Mouse (Mus musculus): Measurements from ENCODE around the gene Cfb.
A peak's percentile ranks its signal among the peaks of the same experiment; 100 is the strongest.
"Not testable (repeated sequence)": the region's sequence is repeated elsewhere in the genome, so short reads cannot be mapped to it uniquely, and the experiment has no call there.

Cfb gene

DNA sequence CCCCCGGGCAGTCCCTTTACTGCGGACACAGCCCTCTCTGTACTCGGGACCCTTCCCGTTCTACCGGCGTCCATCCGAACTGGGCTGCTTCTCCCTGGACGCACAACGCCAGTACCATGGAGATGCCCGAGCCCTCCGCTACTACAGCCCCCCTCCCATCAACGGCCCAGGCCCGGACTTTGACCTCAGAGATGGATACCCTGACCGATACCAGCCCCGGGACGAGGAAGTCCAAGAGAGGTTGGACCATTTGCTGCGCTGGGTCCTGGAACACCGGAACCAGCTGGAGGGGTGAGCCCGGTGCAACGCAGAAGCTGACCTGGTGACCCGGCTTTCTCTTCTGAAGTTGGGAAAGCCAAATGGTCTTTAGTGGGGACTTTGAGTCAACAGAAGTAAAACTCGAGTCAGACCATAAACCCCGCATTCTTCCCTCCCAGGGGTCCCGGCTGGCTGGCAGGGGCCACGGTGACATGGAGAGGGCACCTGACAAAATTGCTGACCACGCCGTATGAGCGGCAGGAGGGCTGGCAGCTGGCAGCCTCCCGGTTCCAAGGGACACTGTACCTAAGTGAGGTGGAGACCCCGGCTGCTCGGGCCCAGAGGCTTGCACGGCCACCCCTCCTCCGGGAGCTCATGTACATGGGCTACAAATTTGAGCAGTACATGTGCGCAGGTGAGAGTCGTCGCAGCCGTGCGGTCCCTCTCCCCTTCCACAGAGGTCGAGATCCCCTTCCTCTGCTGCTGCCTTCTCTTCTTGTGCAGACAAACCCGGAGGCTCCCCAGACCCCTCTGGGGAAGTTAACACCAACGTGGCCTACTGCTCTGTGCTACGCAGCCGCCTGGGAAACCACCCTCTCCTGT is 24.6 kb downstream of the Cfb start:
- DNase-seq (ENCODE audit: low read depth, low spot score) = no peak

DNA sequence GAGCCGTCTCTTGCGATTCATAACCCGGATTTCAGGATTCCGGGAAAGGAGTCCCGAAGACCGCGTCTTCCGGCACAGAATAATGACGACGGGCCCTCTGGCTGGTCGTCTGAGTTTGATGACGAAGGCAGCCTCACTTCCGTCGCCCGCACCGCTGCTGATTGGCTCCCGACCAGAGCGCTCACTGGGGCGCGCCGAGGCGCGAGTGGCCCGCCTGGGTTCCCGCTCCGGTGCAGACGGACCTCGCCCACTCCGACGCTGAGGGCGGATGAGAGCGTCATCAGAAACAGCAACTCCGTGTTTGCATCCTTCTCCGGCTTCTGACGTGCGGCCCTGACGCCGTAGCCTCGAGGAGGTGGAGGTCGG is 25.5 kb downstream of the Cfb start, which contains the start of the genes Stk19 and Dxo:
Stk19 (minus strand) TSS at position 90 of the 366 bp plus-strand sequence.
Dxo (plus strand) TSS at position 164 of the 366 bp plus-strand sequence.
- DNase-seq (ENCODE audit: low read depth, low spot score) = peak; percentile 97

DNA sequence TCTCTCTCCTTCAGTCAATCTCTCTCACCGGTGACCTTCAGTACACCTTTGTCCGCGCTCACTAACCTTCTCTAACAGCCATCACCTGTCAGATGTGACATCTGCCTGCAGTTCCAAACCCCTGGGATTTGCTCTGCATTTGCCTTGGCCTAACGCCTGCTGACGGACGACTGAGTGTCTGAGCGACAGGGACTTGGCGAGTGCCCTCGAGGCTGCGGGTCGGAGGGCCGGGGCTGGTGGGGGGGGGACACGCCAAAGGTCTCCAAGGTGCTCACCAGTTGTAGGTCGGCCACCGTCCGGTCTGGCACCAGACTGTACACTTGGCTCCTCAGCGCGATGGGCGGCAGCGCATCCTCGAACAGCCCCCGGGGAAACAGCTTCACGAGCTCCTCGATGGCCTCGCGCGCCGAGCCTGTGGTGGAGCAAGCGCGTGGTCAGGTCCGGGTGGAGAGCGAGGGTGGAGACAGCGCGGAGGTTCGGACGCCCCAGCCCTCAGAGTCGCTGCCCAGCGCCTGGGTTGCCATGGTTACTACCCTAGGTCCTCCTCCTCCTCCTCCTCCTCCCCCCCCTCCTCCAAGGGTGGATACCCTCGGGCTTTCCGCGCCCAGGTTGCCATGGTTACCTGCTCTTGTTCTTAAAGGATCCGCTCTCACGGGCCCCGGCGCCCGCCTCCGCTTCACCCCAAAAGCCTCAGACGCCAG is 26.0 kb downstream of the Cfb start:
- DNase-seq (ENCODE audit: low read depth, low spot score) = no peak

DNA sequence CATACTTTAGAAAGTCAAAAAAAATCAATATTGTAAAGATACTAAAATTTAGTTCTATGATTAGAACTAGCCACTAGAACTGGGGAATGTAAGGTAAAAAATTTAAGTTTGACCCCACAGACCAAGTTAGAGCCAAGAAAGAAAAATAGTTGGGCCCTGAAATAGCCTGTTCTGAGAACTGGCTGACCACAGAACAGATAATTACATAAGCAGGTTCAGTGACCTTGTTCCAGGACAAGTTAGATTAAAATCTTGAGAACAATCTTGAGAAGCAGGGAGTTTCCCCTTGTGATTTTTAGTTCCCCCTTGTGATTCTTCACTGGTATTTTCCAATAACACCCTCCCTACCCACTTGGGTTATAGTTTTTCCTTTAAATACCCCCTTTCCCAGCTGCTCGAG is 31.5 kb downstream of the Cfb start:
- DNase-seq (ENCODE audit: low read depth, low spot score) = not testable (repeated sequence)

DNA sequence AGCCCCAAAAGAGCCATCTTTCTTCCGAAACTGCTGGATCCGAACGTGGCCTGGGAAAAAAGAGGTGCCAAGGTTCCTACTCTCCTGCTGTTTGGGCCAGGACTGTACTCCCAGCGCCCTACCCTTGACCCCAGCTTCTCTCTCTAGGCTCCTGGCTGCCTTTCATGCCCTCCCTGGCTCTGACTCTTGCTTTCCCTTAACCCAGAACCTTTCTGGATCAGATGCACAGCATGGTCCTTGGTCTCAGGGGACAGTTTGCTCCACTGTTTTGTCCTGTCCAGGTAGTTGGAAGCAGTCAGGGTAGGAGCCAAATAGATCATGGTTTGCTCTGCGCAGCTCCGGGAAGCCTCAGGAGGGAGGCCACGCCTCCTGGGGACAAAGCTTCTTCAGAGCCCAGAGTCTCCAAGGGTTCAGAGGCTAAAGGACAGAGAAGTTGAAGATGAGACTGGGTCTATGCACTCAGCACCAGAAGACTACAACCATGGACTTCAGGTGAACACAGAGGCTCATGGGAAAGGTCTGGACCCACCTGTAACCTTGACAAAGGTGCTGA is 47.4 kb downstream of the Cfb start:
- no peak for DNase-seq (ENCODE audit: low read depth, low spot score)

DNA sequence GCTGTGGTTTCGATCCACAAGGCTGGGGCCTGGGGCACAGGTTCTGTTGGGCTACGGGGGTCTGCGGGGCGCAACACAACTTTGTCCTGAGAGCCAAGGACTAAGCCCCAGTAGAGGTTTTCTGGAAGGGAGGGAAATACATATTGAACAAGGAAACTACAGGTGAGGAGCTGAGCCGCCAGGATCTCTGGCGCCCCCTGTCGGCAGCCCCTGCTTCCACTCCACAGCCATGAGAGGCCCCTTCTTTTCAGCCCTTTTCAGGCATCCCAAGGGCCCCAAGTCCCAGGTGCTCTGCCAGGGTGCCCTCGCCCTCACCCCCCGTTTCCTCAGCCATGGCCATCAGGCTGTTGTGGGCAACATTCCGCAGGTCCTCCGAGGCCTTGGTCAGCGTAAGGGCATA is 48.6 kb downstream of the Cfb start:
- not testable (repeated sequence) for DNase-seq (ENCODE audit: low read depth, low spot score)

DNA sequence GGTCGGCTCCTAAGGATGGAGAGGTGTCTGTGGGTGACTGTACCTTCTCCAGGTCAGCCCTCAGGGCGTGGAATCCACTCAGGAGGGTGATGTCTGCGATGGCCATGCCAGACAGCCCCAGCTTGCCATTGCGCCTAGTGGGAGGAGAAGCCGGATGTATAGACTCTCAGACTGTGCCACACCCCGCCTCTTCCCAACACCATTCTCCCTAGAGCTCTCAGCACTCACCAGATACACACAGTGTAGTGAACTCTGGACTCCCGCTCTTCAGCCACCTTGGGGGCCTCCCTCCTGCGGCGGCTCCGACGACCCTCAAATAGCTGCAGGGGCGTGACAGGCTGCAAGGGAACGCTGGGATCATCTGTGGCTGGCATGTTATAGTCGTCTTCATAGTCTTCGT is 51.0 kb downstream of the Cfb start:
- DNase-seq (ENCODE audit: low read depth, low spot score) = no peak

DNA sequence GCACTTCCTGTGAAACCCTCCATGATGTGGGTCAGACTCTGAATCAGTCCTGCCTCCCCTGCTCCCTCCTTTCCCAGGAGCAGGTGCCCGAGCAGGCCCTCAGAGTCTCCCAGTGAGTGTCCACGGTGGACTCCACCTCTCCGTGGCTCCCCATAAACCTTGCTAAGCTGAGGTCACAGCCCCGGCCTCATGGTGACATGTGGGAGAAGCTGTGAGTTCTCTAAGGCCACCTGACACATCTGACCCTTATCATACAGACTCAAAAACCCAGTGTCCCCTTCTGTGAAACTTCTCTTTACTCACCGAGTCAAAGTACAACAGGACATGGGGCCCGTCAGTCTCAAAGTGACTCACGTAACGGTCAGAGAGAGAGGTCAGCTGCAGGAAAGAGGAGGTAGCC is 51.5 kb downstream of the Cfb start:
- DNase-seq (ENCODE audit: low read depth, low spot score) = not testable (repeated sequence)

DNA sequence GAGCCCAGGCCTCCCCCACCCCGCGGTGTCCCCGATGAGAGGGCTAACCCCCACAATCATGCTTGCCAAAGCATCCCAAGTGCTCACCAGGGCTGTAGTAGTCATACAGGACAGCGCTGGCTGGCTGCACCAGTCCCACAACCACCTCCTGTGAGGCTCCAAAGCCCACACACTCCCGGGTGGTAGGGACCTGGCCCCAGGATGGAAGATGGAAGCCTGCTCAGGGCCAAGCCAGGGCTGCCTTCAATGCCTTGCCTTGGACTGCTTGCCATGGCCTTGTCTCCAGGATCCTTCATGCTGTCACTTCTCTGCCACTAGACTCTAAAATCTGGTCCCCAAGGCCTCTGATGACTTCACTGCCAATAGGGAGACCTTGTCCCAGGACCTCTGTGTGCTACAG is 51.9 kb downstream of the Cfb start:
- DNase-seq (ENCODE audit: low read depth, low spot score) = not testable (repeated sequence)

DNA sequence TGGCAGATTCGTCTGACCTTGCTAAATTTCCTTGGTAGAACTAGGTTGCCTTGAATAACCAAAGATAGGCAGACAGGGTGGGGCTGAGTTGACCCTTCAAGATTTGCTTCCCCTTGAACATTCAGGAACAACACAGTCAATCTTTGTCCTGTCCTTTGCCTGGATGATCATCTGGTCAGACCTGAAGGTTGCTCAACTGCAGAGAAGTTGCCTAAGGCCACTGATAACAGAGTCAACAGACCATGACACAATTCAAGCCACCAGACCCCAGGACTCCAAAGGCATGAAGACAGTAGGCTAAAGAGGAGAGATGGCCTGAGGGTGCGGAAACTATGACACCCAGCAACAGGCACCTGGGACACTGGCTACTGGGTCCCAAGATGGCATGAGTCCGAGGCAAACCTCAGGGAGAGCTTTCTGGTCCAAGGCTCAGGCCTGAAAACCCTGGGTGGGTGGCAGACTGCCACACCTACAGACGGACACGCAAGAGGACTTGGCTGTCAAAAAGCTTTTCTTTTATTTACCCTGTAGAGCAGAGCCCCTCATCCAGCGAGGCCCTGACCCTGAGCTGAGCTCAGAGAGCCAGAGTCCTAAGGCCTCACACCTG is 53.6 kb downstream of the Cfb start:
- DNase-seq (ENCODE audit: low read depth, low spot score) = no peak

DNA sequence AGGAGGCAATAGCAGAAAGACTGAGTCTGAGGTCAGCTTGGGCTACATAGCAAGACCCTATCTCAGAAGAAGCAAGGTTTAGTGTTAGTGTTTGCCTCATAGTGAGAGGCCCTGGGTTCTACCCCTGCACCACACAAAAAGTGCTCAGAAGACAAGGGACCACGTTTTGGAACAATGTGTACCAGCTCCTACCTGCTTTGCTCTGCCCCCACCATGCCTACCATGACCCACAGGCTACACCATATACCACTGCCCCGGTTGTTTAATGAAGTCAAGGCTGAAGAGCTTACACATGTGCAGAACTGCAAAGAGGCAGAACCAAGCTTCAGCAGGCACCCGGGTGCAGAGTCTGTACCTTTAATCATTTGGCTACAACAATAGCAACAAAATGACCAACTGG is 55.1 kb downstream of the Cfb start:
- no peak for DNase-seq (ENCODE audit: low read depth, low spot score)
